Mouse (Mus musculus) MEL (cell line): ENCODE results near the gene Rpl39. TPM values are rescaled to one million over a fixed set of nuclear protein-coding genes. Genes with fewer than 3 reads are reported as not detected.

Experiments used
- DNase-seq: peaks from one replicate; pipeline ENCODE4 v3.0.0; 2011; ENCODE audit warnings: low read depth, low spot score
- H3K27ac ChIP-seq: 2 replicates; pipeline ENCODE4 v1.5.1; 2012; ENCODE audit warnings: low read depth, mild to moderate bottlenecking, control low read depth, low read length, moderate library complexity; ENCODE audit not compliant: control insufficient read depth
- H3K27me3 ChIP-seq, 2 experiments: fragments of 150-350 bp in 1 of 2; sonication (generic) in 1 of 2; 2 replicates each; pipeline ENCODE4 v1.6.1; 2012; ENCODE audit warnings: low read length in 2 of 2, mild to moderate bottlenecking in 2 of 2, improper control_type of control experiment in 1 of 2, moderate library complexity in 1 of 2; ENCODE audit not compliant: insufficient read depth in 2 of 2, control insufficient read depth in 1 of 2
- H3K36me3 ChIP-seq, 2 experiments: 2 replicates each; pipeline ENCODE4 v1.6.1; 2012 to 2014; ENCODE audit warnings: low read length in 2 of 2, improper control_type of control experiment in 1 of 2, inconsistent platforms in 1 of 2, mild to moderate bottlenecking in 1 of 2; ENCODE audit not compliant: insufficient read depth in 2 of 2, control insufficient read depth in 1 of 2
- H3K4me1 ChIP-seq, 2 experiments: fragments of 150-350 bp in 1 of 2; sonication (generic) in 1 of 2; 2 replicates each; pipeline ENCODE4 v1.6.1; 2012; ENCODE audit warnings: low read length in 2 of 2, improper control_type of control experiment in 1 of 2, mild to moderate bottlenecking in 1 of 2; ENCODE audit not compliant: insufficient read depth in 2 of 2, control insufficient read depth in 1 of 2
- H3K4me3 ChIP-seq, 2 experiments: fragments of 150-350 bp in 1 of 2; sonication (generic) in 1 of 2; 2 replicates each; pipeline ENCODE4 v1.5.1; 2012; ENCODE audit warnings: low read depth in 2 of 2, low read length in 2 of 2, mild to moderate bottlenecking in 2 of 2, moderate library complexity in 2 of 2, control low read depth in 1 of 2, improper control_type of control experiment in 1 of 2; ENCODE audit not compliant: control insufficient read depth in 1 of 2, insufficient read depth in 1 of 2
- H3K79me2 ChIP-seq: 2 replicates; pipeline ENCODE4 v1.6.1; 2012; ENCODE audit warnings: mild to moderate bottlenecking, low read length, moderate library complexity; ENCODE audit not compliant: control insufficient read depth, poor library complexity, insufficient read depth
- H3K9ac ChIP-seq: 2 replicates; pipeline ENCODE4 v1.6.1; 2012; ENCODE audit warnings: low read depth, mild to moderate bottlenecking, control low read depth, low read length, moderate library complexity; ENCODE audit not compliant: control insufficient read depth, poor library complexity, severe bottlenecking
- H3K9me3 ChIP-seq: fragments of 150-350 bp; sonication (generic); replicated peaks from 2 replicates; pipeline ENCODE4 v1.6.1; 2012; ENCODE audit warnings: mild to moderate bottlenecking, low read length, improper control_type of control experiment, moderate library complexity; ENCODE audit not compliant: insufficient read depth
- CTCF ChIP-seq, 3 experiments: IDR thresholded peaks in 2 of 3; conservative IDR thresholded peaks in 1 of 3; 2 replicates each; pipeline ENCODE4 v1.5.1; 2011 to 2012; ENCODE audit warnings: low read length in 3 of 3, low read depth in 2 of 3, mild to moderate bottlenecking in 2 of 3, improper control_type of control experiment in 1 of 3, inconsistent platforms in 1 of 3, mixed read lengths in 1 of 3, moderate library complexity in 1 of 3; ENCODE audit not compliant: control insufficient read depth in 1 of 3, insufficient read depth in 1 of 3, poor library complexity in 1 of 3, severe bottlenecking in 1 of 3
- ELF1 ChIP-seq: IDR thresholded peaks from 2 replicates; pipeline ENCODE4 v1.6.1; 2014; ENCODE audit warnings: low read depth, mild to moderate bottlenecking, inconsistent platforms, low read length, improper control_type of control experiment, moderate library complexity
- EP300 ChIP-seq, 2 experiments: IDR thresholded peaks; 2 replicates each; pipeline ENCODE4 v1.6.1; 2011; ENCODE audit warnings: improper control_type of control experiment in 2 of 2, low read length in 2 of 2, low read depth in 1 of 2, mild to moderate bottlenecking in 1 of 2
- ETS1 ChIP-seq: IDR thresholded peaks from 2 replicates; pipeline ENCODE4 v1.6.1; 2012; ENCODE audit warnings: low read depth, mild to moderate bottlenecking, inconsistent platforms, low read length, improper control_type of control experiment, moderate library complexity
- GABPA ChIP-seq: IDR thresholded peaks from 2 replicates; pipeline ENCODE4 v1.6.1; 2012; ENCODE audit warnings: low read depth, mild to moderate bottlenecking, inconsistent platforms, low read length, improper control_type of control experiment, moderate library complexity
- GATA1 ChIP-seq: IDR thresholded peaks from 2 replicates; pipeline ENCODE4 v1.6.1; 2011; ENCODE audit warnings: low read depth, low read length, improper control_type of control experiment
- MAX ChIP-seq: IDR thresholded peaks from 2 replicates; pipeline ENCODE4 v1.6.1; 2011; ENCODE audit warnings: low read length, improper control_type of control experiment
- MYB ChIP-seq: IDR thresholded peaks from 2 replicates; pipeline ENCODE4 v1.6.1; 2011; ENCODE audit warnings: mild to moderate bottlenecking, low read depth, low read length, improper control_type of control experiment
- MYC ChIP-seq: IDR thresholded peaks from 2 replicates; pipeline ENCODE4 v1.6.1; 2011; ENCODE audit warnings: low read depth, mild to moderate bottlenecking, low read length, improper control_type of control experiment, moderate library complexity
- NELFE ChIP-seq: IDR thresholded peaks from 2 replicates; pipeline ENCODE4 v1.6.1; 2011; ENCODE audit warnings: low read depth, low read length, improper control_type of control experiment
- NRF1 ChIP-seq: IDR thresholded peaks from 2 replicates; pipeline ENCODE4 v1.6.1; 2014; ENCODE audit warnings: low read depth, mild to moderate bottlenecking, inconsistent platforms, low read length, improper control_type of control experiment, moderate library complexity; ENCODE audit not compliant: poor library complexity, insufficient read depth, severe bottlenecking
- POLR2A ChIP-seq, 2 experiments: IDR thresholded peaks; 2 replicates each; pipeline ENCODE4 v1.6.1; 2011 to 2012; ENCODE audit warnings: low read length in 2 of 2, mild to moderate bottlenecking in 2 of 2, control low read depth in 1 of 2, improper control_type of control experiment in 1 of 2, low read depth in 1 of 2, moderate library complexity in 1 of 2; ENCODE audit not compliant: control insufficient read depth in 1 of 2, insufficient read depth in 1 of 2, poor library complexity in 1 of 2
- RAD21 ChIP-seq: IDR thresholded peaks from 2 replicates; pipeline ENCODE4 v1.6.1; 2011; ENCODE audit warnings: mild to moderate bottlenecking, low read depth, low read length, improper control_type of control experiment
- RCOR1 ChIP-seq: IDR thresholded peaks from 2 replicates; pipeline ENCODE4 v1.6.1; 2012; ENCODE audit warnings: low read depth, mild to moderate bottlenecking, inconsistent platforms, low read length, improper control_type of control experiment
- SIN3A ChIP-seq: IDR thresholded peaks from 2 replicates; pipeline ENCODE4 v1.6.1; 2012; ENCODE audit warnings: low read length, improper control_type of control experiment, inconsistent platforms
- TAL1 ChIP-seq: IDR thresholded peaks from 2 replicates; pipeline ENCODE4 v1.6.1; 2012; ENCODE audit warnings: mild to moderate bottlenecking, inconsistent platforms, low read length, moderate library complexity, mixed read lengths
- TBP ChIP-seq: IDR thresholded peaks from 2 replicates; pipeline ENCODE4 v1.8.0; 2011; ENCODE audit warnings: low read depth, low read length, improper control_type of control experiment
- UBTF ChIP-seq: IDR thresholded peaks from 2 replicates; pipeline ENCODE4 v1.6.1; 2012; ENCODE audit warnings: low read depth, mild to moderate bottlenecking, inconsistent platforms, low read length, improper control_type of control experiment, moderate library complexity, borderline replicate concordance; ENCODE audit not compliant: insufficient read depth
- USF2 ChIP-seq, 2 experiments: IDR thresholded peaks; 2 replicates each; pipeline ENCODE4 v1.6.1; 2011 to 2012; ENCODE audit warnings: improper control_type of control experiment in 2 of 2, low read length in 2 of 2, borderline replicate concordance in 1 of 2, inconsistent platforms in 1 of 2, low read depth in 1 of 2, mild to moderate bottlenecking in 1 of 2; ENCODE audit not compliant: insufficient read depth in 1 of 2
- ZKSCAN1 ChIP-seq: IDR thresholded peaks from 2 replicates; pipeline ENCODE4 v1.6.1; 2012; ENCODE audit warnings: low read depth, mild to moderate bottlenecking, inconsistent platforms, low read length, improper control_type of control experiment, moderate library complexity
- polyA plus RNA-seq, 2 experiments: library from polyadenylated mRNA; stranded (reverse) in 1 of 2; unstranded in 1 of 2; fragments of >175 nt in 1 of 2; fragments of >200 nt in 1 of 2; gene quantifications; 2 replicates each; pipeline versions ENCODE4 v1.2.1 to v1.2.4; 2012; ENCODE audit warnings: low replicate concordance in 2 of 2, low read depth in 1 of 2; ENCODE audit not compliant: insufficient read length in 2 of 2, insufficient read depth in 1 of 2, missing spikeins in 1 of 2
- total RNA-seq: library from RNA; depleted of rRNA; stranded (reverse); fragments of 300-350 nt; gene quantifications from 2 replicates; pipeline ENCODE4 v1.2.3, GENCODE M21; 2012

The Rpl39 gene
- total and polyA plus RNA-seq, 3 experiments = 1,063 to 1,279 TPM; not detected in 1

DNA sequence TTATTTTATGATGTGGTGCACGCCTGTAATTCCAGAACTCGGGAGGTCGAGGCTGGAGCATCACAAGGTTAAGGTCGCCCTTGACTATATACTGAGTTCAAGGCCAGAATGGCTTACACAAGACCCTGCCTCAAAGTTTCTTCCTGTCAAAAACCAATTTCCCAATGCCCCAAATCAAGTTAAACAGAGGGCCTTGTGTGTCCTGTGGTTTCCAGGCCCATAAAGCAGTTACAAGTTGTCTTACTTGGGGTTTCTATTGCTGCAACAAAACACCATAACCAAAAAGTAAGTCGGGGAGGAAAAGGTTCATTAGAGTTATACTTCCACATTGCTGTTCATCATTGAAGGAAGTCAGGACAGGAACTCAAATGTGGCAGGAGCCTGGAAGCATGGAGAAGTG is 16.4 kb downstream of the Rpl39 start:
- no peaks in the 10 kb centered on the region for H3K36me3 ChIP-seq
- H3K79me2 ChIP-seq = no peaks in the 10 kb centered on the region
- H3K4me3 ChIP-seq = no peak overlapping the region
- TF ChIP-seq GATA1 (no peak), NELFE (no peak), GABPA (no peak), MAX (no peak), ETS1 (no peak), ELF1 (no peak), RAD21 (no peak), TBP (no peak), TAL1 (no peak), UBTF (no peak), CTCF (IDR thresholded peaks at IDR 0.05 in 2 of 3, conservative IDR thresholded peaks at IDR 0.05 in 1 of 3; ENCODE audit: control insufficient read depth in 1 of 3, insufficient read depth in 1 of 3, low read depth in 2 of 3, low read length in 3 of 3, poor library complexity in 1 of 3, severe bottlenecking in 1 of 3) (no peak), MYB (no peak), ZKSCAN1 (no peak), SIN3A (no peak), NRF1 (no peak), POLR2A (IDR thresholded peaks at IDR 0.05; ENCODE audit: control insufficient read depth in 1 of 2, insufficient read depth in 1 of 2, low read depth in 1 of 2, low read length in 2 of 2, poor library complexity in 1 of 2) (no peak), MYC (no peak), USF2 (IDR thresholded peaks at IDR 0.05; ENCODE audit: borderline replicate concordance in 1 of 2, insufficient read depth in 1 of 2, low read depth in 1 of 2, low read length in 2 of 2) (no peak)
- no peaks in the 10 kb centered on the region for H3K9me3 ChIP-seq
- no peaks in the 10 kb centered on the region for H3K27me3 ChIP-seq
- no peak overlapping the region for H3K9ac ChIP-seq
- no peak for DNase-seq
- 0 out of 4 replicates have a peak, but pooled peaks cover 0 to 2% of the 10 kb centered on the region in 2 experiments for H3K4me1 ChIP-seq
- H3K27ac ChIP-seq = no peak overlapping the region

DNA sequence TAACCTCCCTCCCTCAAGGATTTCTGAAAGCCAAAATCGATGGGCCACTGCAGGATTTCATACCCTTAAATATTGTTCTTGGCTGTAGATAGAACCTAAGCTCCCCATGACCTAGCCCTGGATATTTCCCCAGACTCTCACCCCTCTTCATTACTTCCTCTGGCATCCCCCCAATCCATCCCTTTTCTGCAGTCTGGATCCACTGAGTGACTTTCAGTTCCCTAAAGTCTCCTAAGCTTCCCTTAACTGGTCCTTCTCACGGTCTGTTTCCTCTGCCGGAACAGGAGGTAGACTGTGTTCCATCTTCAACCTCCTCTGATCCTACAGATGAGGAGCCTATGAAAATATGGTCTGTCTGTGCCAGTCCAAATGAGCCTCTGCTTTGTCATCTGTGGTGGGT is 17.9 kb downstream of the Rpl39 start:
- H3K9me3 ChIP-seq = no peaks in the 10 kb centered on the region
- no peak overlapping the region for H3K9ac ChIP-seq
- TF ChIP-seq ELF1 (no peak), MYB (no peak), EP300 (IDR thresholded peaks at IDR 0.05; ENCODE audit: low read depth in 1 of 2, low read length in 2 of 2) (no peak), RCOR1 (no peak), MYC (no peak), ZKSCAN1 (no peak), GABPA (no peak), TBP (no peak)
- no peak overlapping the region for H3K4me3 ChIP-seq
- no peaks in the 10 kb centered on the region for H3K27me3 ChIP-seq
- no peaks in the 10 kb centered on the region for H3K79me2 ChIP-seq
- no peak overlapping the region for H3K27ac ChIP-seq
- DNase-seq = no peak
- H3K4me1 ChIP-seq = 0 out of 4 replicates have a peak, but pooled peaks cover 0 to 4% of the 10 kb centered on the region in 2 experiments
- H3K36me3 ChIP-seq = no peaks in the 10 kb centered on the region
